Mouse (Mus musculus): ENCODE data around the gene Htra3. TPM values are rescaled to one million over a fixed set of nuclear protein-coding genes. Genes with fewer than 3 reads are reported as not detected.

The Htra3 gene
- polyA plus RNA-seq (2012; rRNA removed): 10.2 and 13.2 TPM in 2 replicates

DNA sequence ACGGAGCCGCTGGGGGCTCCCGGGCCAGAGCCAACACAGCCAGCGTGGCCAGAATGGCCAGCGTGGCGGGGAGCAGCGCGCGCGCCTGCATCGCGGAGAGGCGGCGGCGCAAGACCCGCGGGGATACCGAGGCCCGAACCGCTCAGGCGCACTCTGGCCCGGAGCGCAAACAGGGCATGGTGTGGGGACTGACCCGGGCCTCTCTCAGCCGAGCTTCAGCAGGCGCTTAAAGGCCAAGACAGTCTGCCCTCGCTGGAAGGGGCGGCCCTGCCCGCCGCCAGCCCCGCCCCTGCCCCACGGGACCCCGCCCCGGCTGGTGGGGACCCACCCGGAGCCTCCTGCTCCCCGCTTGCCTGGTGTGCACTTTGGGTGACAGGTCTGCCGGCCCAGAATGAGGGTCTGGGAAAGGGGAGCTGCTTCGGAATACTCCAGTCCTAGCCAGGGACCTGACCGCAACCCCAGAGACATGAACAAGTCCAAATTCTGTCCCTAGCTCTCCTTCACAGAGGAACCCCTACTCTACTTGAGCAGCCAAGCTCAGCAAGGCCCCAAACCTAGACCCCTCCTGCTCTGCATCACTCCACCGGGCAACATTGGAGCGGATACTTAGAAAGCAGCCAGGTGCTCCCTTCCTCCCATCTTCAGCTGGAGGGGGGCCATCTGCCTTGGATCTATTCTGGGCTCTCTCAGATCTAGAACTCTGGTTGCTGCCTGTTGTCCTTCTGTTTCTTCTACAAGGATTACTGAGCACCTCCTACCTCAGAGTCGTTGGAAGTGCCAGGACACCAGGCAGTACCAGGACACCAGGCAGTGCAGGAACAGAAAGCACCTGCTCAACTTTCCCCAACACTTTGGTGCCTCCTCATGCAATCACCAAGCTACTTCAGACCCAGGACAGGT lies at the start of gene Htra3:
Gene Htra3 (minus strand): TSS at position 527 of the 900 bp plus-strand sequence.

Other genes with a start within 250 kb of the Htra3 start
- 4.1 and 6.1 TPM in 2 replicates for gene Cpz, start 154.1 kb downstream of the Htra3 start, polyA plus RNA-seq (2012; rRNA removed)
- 7.6 and 8.5 TPM in 2 replicates for gene Trmt44, start 104.7 kb downstream of the Htra3 start, polyA plus RNA-seq (2012; rRNA removed)
- gene Acox3, start 96.7 kb downstream of the Htra3 start, polyA plus RNA-seq (2012; rRNA removed): 30.2 and 31.5 TPM in 2 replicates
- gene Sh3tc1, start 60.2 kb upstream of the Htra3 start, polyA plus RNA-seq (2012; rRNA removed): 1.4 and 1.7 TPM in 2 replicates
- gene Ablim2, start 78.1 kb upstream of the Htra3 start, polyA plus RNA-seq (2012; rRNA removed): 9.7 and 12.2 TPM in 2 replicates
- 60.3 and 65.5 TPM in 2 replicates for gene Afap1, start 213.5 kb upstream of the Htra3 start, polyA plus RNA-seq (2012; rRNA removed)